Mouse (Mus musculus) CH12.LX (cell line): ENCODE measurements at regions not wholly inside any gene's neighbourhood (a gene's known extent, or its start where the extent isn't known, plus 50 kb on each side); places are given as distances from the start of the nearest gene placed in this dataset.

ENCODE experiments used
- DNase-seq: peaks from one replicate; pipeline ENCODE4 v3.0.0-alpha.2; 2013; ENCODE audit errors: extremely low read depth
- H3K27ac ChIP-seq: 2 replicates; pipeline ENCODE4 v1.5.1; 2012; ENCODE audit warnings: low read depth, mild to moderate bottlenecking, control low read depth, moderate library complexity; ENCODE audit not compliant: insufficient read depth
- H3K27me3 ChIP-seq: replicated peaks from 2 replicates; pipeline ENCODE3; 2012; ENCODE audit warnings: inconsistent platforms
- H3K36me3 ChIP-seq, 2 experiments: replicated peaks in 1 of 2; 2 replicates each; pipeline versions ENCODE3 to v1.6.1; 2012; ENCODE audit warnings: inconsistent platforms in 1 of 2, low read length in 1 of 2, mild to moderate bottlenecking in 1 of 2, mixed read lengths in 1 of 2, moderate library complexity in 1 of 2; ENCODE audit not compliant: control insufficient read depth in 1 of 2, insufficient read depth in 1 of 2
- H3K4me1 ChIP-seq, 2 experiments: 2 replicates each; pipeline ENCODE4 v1.6.1; 2012; ENCODE audit warnings: inconsistent platforms in 1 of 2, moderate library complexity in 1 of 2; ENCODE audit not compliant: insufficient read depth in 2 of 2, control insufficient read depth in 1 of 2
- H3K4me2 ChIP-seq: 2 replicates; pipeline ENCODE4 v1.6.1; 2012; ENCODE audit warnings: low read depth, mild to moderate bottlenecking, control low read depth; ENCODE audit not compliant: poor library complexity, insufficient read depth, severe bottlenecking
- H3K4me3 ChIP-seq, 3 experiments: fragments of 150-350 bp in 1 of 3; sonication (generic) in 1 of 3; replicated peaks in 1 of 3; 2 replicates each; pipeline versions ENCODE3 to v1.5.1; 2011 to 2012; ENCODE audit warnings: low read depth in 2 of 3, low read length in 2 of 3, mild to moderate bottlenecking in 2 of 3, moderate library complexity in 2 of 3, control low read depth in 1 of 3, improper control_type of control experiment in 1 of 3, inconsistent platforms in 1 of 3, mixed read lengths in 1 of 3; ENCODE audit not compliant: poor library complexity in 1 of 3
- H3K79me2 ChIP-seq: replicated peaks from 2 replicates; pipeline ENCODE4 v1.6.1; 2012; ENCODE audit warnings: mild to moderate bottlenecking, moderate library complexity; ENCODE audit not compliant: control insufficient read depth, poor library complexity, insufficient read depth, severe bottlenecking; ENCODE audit errors: extremely low read depth
- H3K9ac ChIP-seq: 2 replicates; pipeline ENCODE4 v1.6.1; 2012; ENCODE audit warnings: low read depth, mild to moderate bottlenecking, control low read depth, moderate library complexity; ENCODE audit not compliant: insufficient read depth
- H3K9me3 ChIP-seq: replicated peaks from 2 replicates; pipeline ENCODE3; 2012; ENCODE audit warnings: low read length, inconsistent platforms, mixed read lengths
- ELF1 ChIP-seq: IDR thresholded peaks from 2 replicates; pipeline ENCODE4 v1.6.1; 2014; ENCODE audit warnings: low read depth, mild to moderate bottlenecking, inconsistent platforms, low read length, improper control_type of control experiment
- ETS1 ChIP-seq: conservative IDR thresholded peaks from 2 replicates; pipeline ENCODE4 v1.6.1; 2012; ENCODE audit warnings: low read depth, mild to moderate bottlenecking, inconsistent platforms, low read length, improper control_type of control experiment, moderate library complexity
- GABPA ChIP-seq: IDR thresholded peaks from 2 replicates; pipeline ENCODE4 v1.6.1; 2012; ENCODE audit warnings: low read depth, low read length, improper control_type of control experiment, inconsistent platforms; ENCODE audit not compliant: insufficient replicate concordance
- JUN ChIP-seq: IDR thresholded peaks from 2 replicates; pipeline ENCODE4 v1.6.1; 2011; ENCODE audit warnings: low read depth, mild to moderate bottlenecking, low read length, improper control_type of control experiment, moderate library complexity; ENCODE audit not compliant: insufficient read depth
- MAX ChIP-seq: IDR thresholded peaks from 2 replicates; pipeline ENCODE4 v1.6.1; 2011; ENCODE audit warnings: low read length, improper control_type of control experiment
- MAZ ChIP-seq: IDR thresholded peaks from 2 replicates; pipeline ENCODE4 v1.6.1; 2012; ENCODE audit warnings: low read depth, mild to moderate bottlenecking, inconsistent platforms, low read length, improper control_type of control experiment, moderate library complexity
- MXI1 ChIP-seq: IDR thresholded peaks from 2 replicates; pipeline ENCODE4 v1.6.1; 2011; ENCODE audit warnings: mild to moderate bottlenecking, low read depth, low read length, improper control_type of control experiment
- NELFE ChIP-seq: IDR thresholded peaks from 2 replicates; pipeline ENCODE4 v1.6.1; 2011; ENCODE audit warnings: low read depth, low read length, improper control_type of control experiment
- POLR2A ChIP-seq: IDR thresholded peaks from 2 replicates; pipeline ENCODE4 v1.6.1; 2011; ENCODE audit warnings: low read depth, mild to moderate bottlenecking, improper control_type of control experiment, low read length
- RAD21 ChIP-seq: IDR thresholded peaks from 2 replicates; pipeline ENCODE4 v1.6.1; 2011; ENCODE audit warnings: low read depth, mild to moderate bottlenecking, low read length, improper control_type of control experiment, moderate library complexity
- SIN3A ChIP-seq: IDR thresholded peaks from 2 replicates; pipeline ENCODE4 v1.6.1; 2012; ENCODE audit warnings: low read length, improper control_type of control experiment, inconsistent platforms
- TBP ChIP-seq: conservative IDR thresholded peaks from 2 replicates; pipeline ENCODE4 v1.6.1; 2011; ENCODE audit warnings: low read depth, low read length, improper control_type of control experiment
- TCF12 ChIP-seq: IDR thresholded peaks from 2 replicates; pipeline ENCODE4 v1.6.1; 2014; ENCODE audit warnings: low read depth, mild to moderate bottlenecking, inconsistent platforms, low read length, improper control_type of control experiment
- USF2 ChIP-seq: conservative IDR thresholded peaks from 2 replicates; pipeline ENCODE4 v1.6.1; 2011; ENCODE audit warnings: low read depth, low read length, improper control_type of control experiment
- ZKSCAN1 ChIP-seq: IDR thresholded peaks from 2 replicates; pipeline ENCODE4 v1.6.1; 2012; ENCODE audit warnings: low read depth, inconsistent platforms, low read length, improper control_type of control experiment, borderline replicate concordance
- ZNF384 ChIP-seq: IDR thresholded peaks from 2 replicates; pipeline ENCODE4 v1.6.1; 2012; ENCODE audit warnings: low read depth, low read length, improper control_type of control experiment, inconsistent platforms
- dilution Hi-C: fragments of 300-500 bp; cut with MboI; formaldehyde crosslinking; loops from 2 replicates; pipeline ENCODE4 v1.14.3; 2020; ENCODE audit warnings: low sequenced_read_pairs; ENCODE audit not compliant: extremely low pct_unique_long_range_greater_than_20kb, extremely low pct_ligation_motif_present
- in situ Hi-C: fragments of 300-500 bp; cut with MboI; formaldehyde crosslinking; loops from 3 replicates; pipeline ENCODE4 v1.14.3; 2019; ENCODE audit warnings: low sequenced_read_pairs, low pct_ligation_motif_present, low pct_unique_long_range_greater_than_20kb, mixed read lengths

GRCm38 (mm10) chr3:104303577-104303976 lies 83.4 kb upstream of the Magi3 start:
- 0 out of 4 replicates have a peak, but pooled peaks cover 0 to 3% of the 10 kb centered on the region in 2 experiments for H3K4me1 ChIP-seq
- H3K27me3 ChIP-seq, result no peaks in the 10 kb centered on the region
- no peak overlapping the region for H3K4me2 ChIP-seq
- in situ Hi-C loops (no loop called here), dilution Hi-C loops (no loop called here)
- no peak overlapping the region for H3K27ac ChIP-seq
- H3K9ac ChIP-seq, result no peak overlapping the region
- H3K36me3 ChIP-seq, result no peaks in the 10 kb centered on the region
- TF ChIP-seq GABPA, result no peak
- TF ChIP-seq ELF1, result no peak
- TF ChIP-seq TCF12, result no peak
- TF ChIP-seq USF2, result no peak
- TF ChIP-seq POLR2A, result no peak
- no peak for TF ChIP-seq NELFE
- no peak for TF ChIP-seq RAD21
- TF ChIP-seq ETS1, result no peak
- no peak for TF ChIP-seq ZNF384
- TF ChIP-seq SIN3A, result no peak
- no peak for TF ChIP-seq MXI1
- H3K4me3 ChIP-seq, result no peak overlapping the region
- no peaks in the 10 kb centered on the region for H3K79me2 ChIP-seq
- no peaks in the 10 kb centered on the region for H3K9me3 ChIP-seq
- DNase-seq, result no peak

DNA sequence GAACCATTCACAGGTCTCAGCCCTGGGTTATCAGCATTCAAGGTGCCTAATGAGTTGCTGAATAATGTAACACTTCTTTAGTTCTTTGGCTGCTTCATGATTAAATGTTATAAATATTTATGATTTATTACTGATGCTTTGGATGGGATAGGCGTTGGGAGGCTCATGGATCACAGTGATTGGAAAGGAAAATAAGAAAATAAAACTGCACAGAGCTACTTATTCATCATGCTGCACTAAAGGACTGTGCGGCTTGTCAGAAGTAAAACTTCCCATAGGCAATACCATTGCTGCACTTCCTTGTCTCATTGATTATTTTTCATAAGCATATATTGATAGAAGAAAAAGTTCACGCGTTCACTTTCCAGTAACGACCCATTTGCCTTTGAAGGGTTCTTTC lies 80.0 kb upstream of the Magi3 start:
- no peaks in the 10 kb centered on the region for H3K79me2 ChIP-seq
- no peaks in the 10 kb centered on the region for H3K36me3 ChIP-seq
- no peak overlapping the region for H3K27ac ChIP-seq
- H3K9me3 ChIP-seq, result no peaks in the 10 kb centered on the region
- no peaks in the 10 kb centered on the region for H3K27me3 ChIP-seq
- dilution Hi-C loops, result no loop called here
- no peak for TF ChIP-seq RAD21
- TF ChIP-seq ETS1, result no peak
- no peak for TF ChIP-seq JUN
- TF ChIP-seq ZKSCAN1, result no peak
- TF ChIP-seq TBP, result no peak
- TF ChIP-seq MAX, result no peak
- TF ChIP-seq MAZ, result no peak
- no peak overlapping the region for H3K9ac ChIP-seq
- no peak for DNase-seq
- H3K4me2 ChIP-seq, result no peak overlapping the region
- no peak overlapping the region for H3K4me3 ChIP-seq
- peaks cover 3 to 5% of the 10 kb centered on the region in 2 experiments; a peak in 2 of 4 replicates for H3K4me1 ChIP-seq
- in situ Hi-C loops, result no loop called here
